Mouse (Mus musculus) liver, embryonic 14.5 days (tissue): ENCODE measurements around the gene Gabarapl2. TPM values are rescaled to one million over a fixed set of nuclear protein-coding genes. Genes with fewer than 3 reads are reported as not detected.

Experiments used
- ATAC-seq: fragments of 200-750 bp; cut with Nextera tagmentation; 2 replicates; pipeline ENCODE4 v1.8.0; 2017; ENCODE audit warnings: moderate number of reproducible peaks, mild to moderate bottlenecking, moderate library complexity; ENCODE audit not compliant: insufficient read depth
- DNase-seq, 3 experiments: peaks; one replicate each; pipeline ENCODE4 v3.0.0-alpha.2; 2012 to 2013; ENCODE audit warnings: low read depth in 3 of 3, low spot score in 3 of 3
- H3K27ac ChIP-seq: fragments of 300-500 bp; sonication (generic); 2 replicates; pipeline ENCODE4 v1.5.1; 2014; ENCODE audit warnings: moderate library complexity, mild to moderate bottlenecking, control low read depth, inconsistent platforms
- H3K27me3 ChIP-seq: fragments of 300-500 bp; sonication (generic); 2 replicates; pipeline ENCODE4 v1.6.1; 2014; ENCODE audit warnings: mild to moderate bottlenecking, low read length, moderate library complexity; ENCODE audit not compliant: control insufficient read depth, insufficient read depth
- H3K36me3 ChIP-seq: fragments of 300-500 bp; sonication (generic); replicated peaks from 2 replicates; pipeline ENCODE4 v1.6.1; 2014; ENCODE audit warnings: low read depth; ENCODE audit not compliant: control insufficient read depth, insufficient read depth
- H3K4me1 ChIP-seq, 2 experiments: fragments of 200-500 bp in 1 of 2; fragments of 300-500 bp in 1 of 2; sonication (generic) in 1 of 2; replicated peaks; 2 replicates each; pipeline ENCODE4 v1.6.1; 2012 to 2014; ENCODE audit warnings: antibody characterized with exemption in 1 of 2, inconsistent platforms in 1 of 2, low read length in 1 of 2; ENCODE audit not compliant: control insufficient read depth in 2 of 2, insufficient read depth in 2 of 2
- H3K4me2 ChIP-seq: fragments of 300-500 bp; sonication (generic); 2 replicates; pipeline ENCODE4 v1.6.1; 2014; ENCODE audit warnings: low read depth, mild to moderate bottlenecking, control low read depth, moderate library complexity
- H3K4me3 ChIP-seq, 2 experiments: fragments of 200-500 bp in 1 of 2; fragments of 300-500 bp in 1 of 2; sonication (generic) in 1 of 2; 2 replicates each; pipeline ENCODE4 v1.5.1; 2012 to 2014; ENCODE audit warnings: low read depth in 2 of 2, low read length in 2 of 2, mild to moderate bottlenecking in 2 of 2, control low read depth in 1 of 2, inconsistent platforms in 1 of 2, moderate library complexity in 1 of 2; ENCODE audit not compliant: insufficient read depth in 1 of 2
- H3K9ac ChIP-seq: fragments of 300-500 bp; sonication (generic); replicated peaks from 2 replicates; pipeline ENCODE4 v1.6.1; 2014; ENCODE audit warnings: mild to moderate bottlenecking, control low read depth, moderate library complexity
- H3K9me3 ChIP-seq: fragments of 300-500 bp; sonication (generic); 2 replicates; pipeline ENCODE4 v1.6.1; 2016; ENCODE audit warnings: low read length, mixed read lengths; ENCODE audit not compliant: control insufficient read depth
- CTCF ChIP-seq: IDR thresholded peaks from 2 replicates; pipeline ENCODE4 v1.5.1; 2016; ENCODE audit warnings: antibody characterized with exemption, low read depth, control low read depth
- EP300 ChIP-seq: IDR thresholded peaks from 2 replicates; pipeline ENCODE4 v1.6.1; 2016; ENCODE audit warnings: antibody characterized with exemption, low read depth
- WGBS: fragments of 180-500 bp; shearing (Covaris S2); extraction: QIAGEN DNeasy Blood & Tissue Kit; methylation state at CpG from one replicate; pipeline ENCODE4 v1.1.7; 2014; ENCODE audit not compliant: insufficient replicate concordance; 5-methylcytosine and 5-hydroxymethylcytosine counted together
- polyA plus RNA-seq, 2 experiments: library from polyadenylated mRNA; depleted of rRNA in 1 of 2; stranded (reverse) in 1 of 2; unstranded in 1 of 2; fragments of >200 nt; fragmentation: Nextera tagmentation in 1 of 2; extraction: Ambion mirVana in 1 of 2; gene quantifications; 2 replicates each; pipeline versions ENCODE4 v1.2.1 to v1.2.3; 2012 to 2014

Gene Gabarapl2
- polyA plus RNA-seq (2012; rRNA removed) (26.5 and 50.5 TPM in 2 replicates), polyA plus RNA-seq (2014; fragmentation: Nextera tagmentation; extraction: Ambion mirVana) (184 and 188 TPM in 2 replicates)

DNA sequence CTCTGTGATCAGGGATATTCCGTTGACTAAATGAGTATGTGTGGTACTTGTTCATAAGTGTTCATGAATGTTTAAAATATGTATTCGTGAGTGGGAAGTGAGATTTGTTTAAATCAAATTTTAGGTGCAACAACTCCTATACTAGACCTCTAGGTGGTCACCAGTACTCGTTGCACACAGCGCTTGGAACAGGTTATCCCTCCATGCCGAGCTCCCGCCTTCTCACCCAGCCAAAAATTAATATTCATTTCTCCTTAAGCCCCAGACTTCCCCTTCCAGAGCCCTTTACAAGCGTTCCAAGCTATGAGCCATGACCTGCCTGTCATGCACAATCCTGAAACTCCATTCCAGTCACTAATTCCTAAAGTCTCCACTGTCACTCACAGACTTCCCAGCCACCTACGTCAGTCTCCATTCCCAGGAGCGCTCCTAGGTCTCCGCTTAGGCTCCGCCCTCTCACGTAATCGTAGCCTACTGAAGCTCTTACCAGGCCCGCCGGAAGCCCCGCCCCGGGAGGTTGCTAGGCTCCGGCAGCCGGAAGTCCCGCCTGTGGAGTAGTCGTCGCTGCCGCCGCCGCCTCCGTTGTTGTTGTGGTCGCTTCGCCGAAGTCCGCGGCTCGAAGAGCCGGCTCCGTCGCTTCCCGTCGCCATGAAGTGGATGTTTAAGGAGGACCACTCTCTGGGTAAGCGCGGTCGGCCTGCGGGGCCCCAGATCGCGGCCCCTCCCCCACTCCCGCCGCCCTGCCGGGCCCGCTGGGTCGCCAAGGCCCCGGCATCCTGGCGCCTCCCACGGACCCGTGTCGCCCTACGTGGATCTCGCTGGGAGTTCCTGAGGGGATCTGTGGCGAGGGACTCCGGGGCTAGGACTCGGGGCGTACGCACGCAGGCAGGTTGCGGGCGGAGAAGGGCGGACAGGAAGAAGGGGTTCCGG lies at the start of gene Gabarapl2:
Gabarapl2 (plus strand) TSS at position 533 of the 930 bp plus-strand sequence.
- under 1% methylated on average over 65 of the region's 65 CpGs for WGBS
- peak within 1 kb of the TSS; percentile 95 for H3K9ac ChIP-seq
- H3K4me3 ChIP-seq = peak within 1 kb of the TSS; percentile 83
- peaks cover 16 to 22% of the 10 kb centered on the region in 2 experiments for H3K4me1 ChIP-seq
- TF ChIP-seq CTCF (peak; percentile 2; the same call in 1 of the 2 replicates), EP300 (no peak)
- peak within 1 kb of the TSS; percentile 95 for H3K4me2 ChIP-seq
- H3K9me3 ChIP-seq = no peaks in the 10 kb centered on the region
- H3K27ac ChIP-seq = peak within 1 kb of the TSS; percentile 95
- H3K36me3 ChIP-seq = peaks cover 27% of the 10 kb centered on the region
- no peaks in the 10 kb centered on the region for H3K27me3 ChIP-seq
- ATAC-seq = peak; percentile 89
- DNase-seq = peak; percentile 94 to 95 (median 94)

DNA sequence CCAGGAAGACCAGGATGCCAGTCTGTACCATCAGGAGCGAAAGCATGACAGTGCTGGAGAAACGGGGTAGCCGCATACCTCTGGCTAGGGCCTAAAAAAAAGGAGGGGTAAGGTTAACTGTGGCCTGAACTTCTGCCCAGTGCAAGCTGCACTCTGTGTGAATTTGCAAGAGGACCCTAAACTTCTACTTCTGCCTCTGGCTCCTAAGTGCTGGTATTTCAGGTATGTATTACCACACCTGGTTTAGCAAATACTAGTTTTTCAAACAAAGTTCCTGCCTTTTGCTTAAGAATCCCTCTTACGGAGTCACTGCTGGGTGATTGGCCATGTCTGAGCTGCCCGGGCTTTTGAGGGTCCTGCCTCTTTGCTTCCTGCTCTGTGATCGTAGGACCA lies 49.6 kb upstream of the Gabarapl2 start:
- Histone ChIP-seq H3K9me3 (no peaks in the 10 kb centered on the region), H3K9ac (no peak overlapping the region), H3K4me2 (no peak overlapping the region), H3K36me3 (no peaks in the 10 kb centered on the region), H3K4me3 (no peak overlapping the region), H3K27ac (no peak overlapping the region), H3K4me1 (peaks cover 7 to 16% of the 10 kb centered on the region in 2 experiments; a peak in 3 of 4 replicates), H3K27me3 (peaks cover 24% of the 10 kb centered on the region)
- DNase-seq (no peak), ATAC-seq (no peak)
- TF ChIP-seq CTCF (no peak), EP300 (no peak)
- WGBS = 47% methylated on average over 6 of the region's 6 CpGs

GRCm38 (mm10) chr8:111891983-111892382 lies 48.5 kb upstream of the Gabarapl2 start:
- Histone ChIP-seq H3K9ac (no peak overlapping the region), H3K27ac (no peak overlapping the region), H3K27me3 (peaks cover 24% of the 10 kb centered on the region), H3K9me3 (no peaks in the 10 kb centered on the region), H3K4me3 (no peak overlapping the region), H3K4me2 (no peak overlapping the region), H3K36me3 (no peaks in the 10 kb centered on the region), H3K4me1 (peaks cover 7 to 11% of the 10 kb centered on the region in 2 experiments; a peak in 3 of 4 replicates)
- ATAC-seq (no peak), DNase-seq (no peak)
- WGBS = 15% methylated on average over 8 of the region's 8 CpGs
- TF ChIP-seq CTCF (no peak), EP300 (no peak)

- Histone ChIP-seq H3K27ac (no peak overlapping the region), H3K27me3 (peaks cover 24% of the 10 kb centered on the region), H3K9me3 (no peaks in the 10 kb centered on the region), H3K36me3 (no peaks in the 10 kb centered on the region), H3K4me3 (no peak overlapping the region), H3K4me1 (peaks cover 7% of the 10 kb centered on the region in 2 experiments; a peak in 3 of 4 replicates), H3K9ac (no peak overlapping the region), H3K4me2 (no peak overlapping the region)
- 29% methylated on average over 5 of the region's 5 CpGs for WGBS
- DNase-seq (no peak), ATAC-seq (no peak)
- TF ChIP-seq EP300 (no peak), CTCF (no peak)
These were observed 47.9 kb upstream of the Gabarapl2 start for GRCm38 (mm10) chr8:111892615-111893014.

DNA sequence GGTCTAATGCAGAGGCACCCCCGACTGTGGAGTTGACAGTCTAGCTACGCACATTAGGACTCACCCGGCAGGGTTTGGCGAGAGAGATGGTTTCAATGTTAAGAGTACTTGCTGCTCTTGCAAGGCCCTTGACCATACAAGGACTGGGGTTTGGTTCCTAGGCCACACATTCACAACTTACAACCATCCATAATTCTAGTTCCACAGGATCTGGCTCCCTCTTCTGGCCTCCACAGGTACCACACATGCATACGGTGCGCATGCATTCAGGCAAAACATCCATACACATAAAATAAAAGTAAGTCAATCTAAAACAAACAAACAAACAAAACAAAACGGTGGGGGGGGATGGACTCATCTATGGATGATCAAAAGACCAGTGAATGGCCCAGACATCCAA lies 45.5 kb upstream of the Gabarapl2 start:
- Histone ChIP-seq H3K9ac (no peak overlapping the region), H3K4me3 (no peak overlapping the region), H3K9me3 (no peaks in the 10 kb centered on the region), H3K27ac (no peak overlapping the region), H3K4me1 (no peaks in the 10 kb centered on the region), H3K36me3 (no peaks in the 10 kb centered on the region), H3K4me2 (no peak overlapping the region), H3K27me3 (peaks cover 14% of the 10 kb centered on the region)
- 83% methylated on average over 7 of the region's 7 CpGs for WGBS
- peak; percentile 72 for TF ChIP-seq CTCF
- no peak for TF ChIP-seq EP300
- ATAC-seq (no peak), DNase-seq (no peak)
